Mouse (Mus musculus): ENCODE results near the gene Pkp1. TPM values are rescaled to one million over a fixed set of nuclear protein-coding genes. Genes with fewer than 3 reads are reported as not detected.
A peak's percentile ranks its signal among the peaks of the same experiment; 100 is the strongest.

The Pkp1 gene
- polyA plus RNA-seq, 1 experiment: not detected

DNA sequence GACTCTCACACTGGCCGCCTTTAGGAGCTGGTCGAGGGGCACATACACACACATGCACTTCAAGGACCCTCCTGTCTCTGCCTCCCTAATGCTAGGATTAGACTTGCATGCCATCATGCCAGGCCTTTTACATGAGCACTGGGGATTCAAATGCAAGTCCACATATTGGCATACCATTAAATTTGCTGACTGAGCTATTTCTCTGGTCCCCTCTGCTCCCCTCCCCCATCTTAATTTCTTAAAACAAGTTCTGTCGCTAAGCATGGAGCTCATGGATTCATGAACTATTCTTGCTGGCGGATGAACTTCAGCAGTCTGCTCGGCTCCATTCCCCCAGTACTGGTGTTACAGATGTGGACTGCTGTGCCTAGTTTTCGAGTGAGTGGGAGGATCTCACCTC is 26.2 kb downstream of the Pkp1 start:
- no peak for TF ChIP-seq POLR2A (IDR thresholded peaks at IDR 0.05; ENCODE audit: insufficient read depth, low read depth, low read length)
- TF ChIP-seq CTCF (IDR thresholded peaks at IDR 0.05; ENCODE audit: insufficient read depth, low read depth, low read length): no peak
- H3K4me1 ChIP-seq (ENCODE audit: control insufficient read depth, insufficient read depth, low read length): peaks cover 14% of the 10 kb centered on the region
- WGBS: 84% methylated on average over 6 of the region's 6 CpGs
- no peak overlapping the region for H3K27ac ChIP-seq (ENCODE audit: insufficient read depth, low read depth, low read length)
- no peak overlapping the region for H3K4me3 ChIP-seq (ENCODE audit: insufficient read depth, low read depth, low read length)

- no peak overlapping the region for H3K4me3 ChIP-seq (ENCODE audit: insufficient read depth, low read depth, low read length)
- WGBS: 74% methylated on average over 6 of the region's 6 CpGs
- H3K27ac ChIP-seq (ENCODE audit: insufficient read depth, low read depth, low read length): no peak overlapping the region
- no peak for TF ChIP-seq CTCF (IDR thresholded peaks at IDR 0.05; ENCODE audit: insufficient read depth, low read depth, low read length)
- no peak for TF ChIP-seq POLR2A (IDR thresholded peaks at IDR 0.05; ENCODE audit: insufficient read depth, low read depth, low read length)
- peaks cover 14% of the 10 kb centered on the region for H3K4me1 ChIP-seq (ENCODE audit: control insufficient read depth, insufficient read depth, low read length)
Measured at GRCm38 (mm10) chr1:135892233-135892632, 26.8 kb downstream of the Pkp1 start.

DNA sequence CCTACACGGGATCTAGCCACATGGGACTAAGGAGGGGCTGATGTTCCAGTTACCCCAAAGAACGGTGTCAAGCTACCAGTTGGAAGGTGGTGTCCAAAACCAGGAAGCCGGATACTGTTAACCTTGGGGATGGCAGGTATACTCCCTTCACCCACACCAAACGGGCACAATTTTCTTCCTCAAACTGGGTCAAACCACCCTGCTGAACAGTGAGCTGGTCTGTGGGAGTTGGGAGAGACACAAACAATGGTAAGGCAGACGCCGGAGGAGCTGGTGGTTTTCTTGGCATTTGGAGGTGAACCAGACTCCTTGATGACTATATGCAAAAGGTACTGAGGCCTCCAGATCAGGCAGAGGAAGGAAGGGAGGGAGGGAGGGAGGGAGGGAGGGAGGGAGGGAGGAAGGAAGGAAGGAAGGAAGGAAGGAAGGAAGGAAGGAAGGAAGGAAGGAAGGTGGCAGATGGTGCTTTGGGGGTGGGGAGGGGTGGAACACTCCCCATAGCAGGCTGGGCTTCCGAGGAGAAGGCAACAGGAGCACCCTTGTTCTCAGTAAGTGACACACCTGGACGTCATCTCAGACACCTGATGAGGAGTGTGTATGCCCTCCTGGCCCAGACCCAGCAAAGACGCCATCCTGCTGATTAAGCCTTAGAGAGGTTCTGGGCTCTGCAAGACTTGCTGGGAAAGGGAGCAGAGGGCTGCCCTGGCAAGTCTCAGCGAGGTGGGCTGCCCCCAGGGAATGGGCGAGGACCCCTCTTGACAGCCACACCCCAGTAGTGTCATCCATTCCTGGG is 27.4 kb downstream of the Pkp1 start:
- no peak overlapping the region for H3K27ac ChIP-seq (ENCODE audit: insufficient read depth, low read depth, low read length)
- 70% methylated on average over 11 of the region's 11 CpGs for WGBS
- TF ChIP-seq POLR2A (IDR thresholded peaks at IDR 0.05; ENCODE audit: insufficient read depth, low read depth, low read length) (no peak), CTCF (IDR thresholded peaks at IDR 0.05; ENCODE audit: insufficient read depth, low read depth, low read length) (no peak)
- H3K4me1 ChIP-seq (ENCODE audit: control insufficient read depth, insufficient read depth, low read length): peaks cover 14% of the 10 kb centered on the region
- no peak overlapping the region for H3K4me3 ChIP-seq (ENCODE audit: insufficient read depth, low read depth, low read length)

DNA sequence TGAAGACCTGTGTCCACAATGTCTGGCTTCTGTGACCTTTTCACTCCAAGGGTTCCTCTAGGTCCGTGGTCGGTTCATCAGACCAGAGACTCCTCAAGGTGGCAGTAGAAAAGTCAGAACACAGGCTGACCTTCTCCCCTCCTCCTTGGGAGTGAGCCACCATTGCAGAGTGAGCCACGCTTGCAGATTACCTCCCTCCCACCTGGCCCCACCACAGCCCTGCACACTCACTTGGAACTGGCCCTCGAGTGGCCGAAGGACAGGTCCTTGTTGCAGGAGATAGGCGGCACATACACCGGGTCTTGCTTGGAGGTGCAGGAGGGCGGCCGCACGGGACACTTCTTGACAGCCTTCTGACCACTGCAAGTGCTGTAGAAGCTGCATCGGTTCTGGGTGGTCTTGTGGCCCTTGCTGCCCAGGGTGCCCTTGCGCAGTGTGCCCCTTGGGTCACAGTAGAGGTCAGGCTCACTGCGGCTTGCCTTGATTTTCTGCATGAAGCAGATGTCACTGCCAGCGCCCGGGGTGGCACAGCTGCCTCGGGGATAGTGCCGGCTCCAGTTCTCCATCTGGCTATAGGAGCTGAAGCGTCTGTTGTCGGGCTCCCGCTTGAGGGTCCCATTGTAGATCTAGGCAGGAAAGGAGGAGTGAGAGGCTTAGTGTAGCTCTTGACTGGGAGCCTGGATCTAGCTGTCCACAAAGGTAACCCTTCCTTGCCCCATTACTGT is 29.4 kb downstream of the Pkp1 start:
- Histone ChIP-seq H3K27ac (ENCODE audit: insufficient read depth, low read depth, low read length) (no peak overlapping the region), H3K4me3 (ENCODE audit: insufficient read depth, low read depth, low read length) (no peak overlapping the region), H3K4me1 (ENCODE audit: control insufficient read depth, insufficient read depth, low read length) (peaks cover 9% of the 10 kb centered on the region; the same call in 1 of the 2 replicates)
- WGBS: 85% methylated on average over 20 of the region's 20 CpGs
- TF ChIP-seq POLR2A (IDR thresholded peaks at IDR 0.05; ENCODE audit: insufficient read depth, low read depth, low read length) (no peak), CTCF (IDR thresholded peaks at IDR 0.05; ENCODE audit: insufficient read depth, low read depth, low read length) (no peak)

GRCm38 (mm10) chr1:135882385-135883109 is 36.5 kb downstream of the Pkp1 start:
- no peak for TF ChIP-seq POLR2A (IDR thresholded peaks at IDR 0.05; ENCODE audit: insufficient read depth, low read depth, low read length)
- TF ChIP-seq CTCF (IDR thresholded peaks at IDR 0.05; ENCODE audit: insufficient read depth, low read depth, low read length): peak; percentile 35; the same call in 1 of the 2 replicates
- Histone ChIP-seq H3K27ac (ENCODE audit: insufficient read depth, low read depth, low read length) (no peak overlapping the region), H3K4me3 (ENCODE audit: insufficient read depth, low read depth, low read length) (no peak overlapping the region), H3K4me1 (ENCODE audit: control insufficient read depth, insufficient read depth, low read length) (no peaks in the 10 kb centered on the region)
- 80% methylated on average over 10 of the region's 10 CpGs for WGBS

GRCm38 (mm10) chr1:135877248-135877647 is 41.8 kb downstream of the Pkp1 start:
- WGBS: 84% methylated on average over 2 of the region's 2 CpGs
- H3K4me3 ChIP-seq (ENCODE audit: insufficient read depth, low read depth, low read length): no peak overlapping the region
- TF ChIP-seq POLR2A (IDR thresholded peaks at IDR 0.05; ENCODE audit: insufficient read depth, low read depth, low read length): no peak
- TF ChIP-seq CTCF (IDR thresholded peaks at IDR 0.05; ENCODE audit: insufficient read depth, low read depth, low read length): no peak
- H3K27ac ChIP-seq (ENCODE audit: insufficient read depth, low read depth, low read length): no peak overlapping the region
- H3K4me1 ChIP-seq (ENCODE audit: control insufficient read depth, insufficient read depth, low read length): no peaks in the 10 kb centered on the region

- 89% methylated on average over 4 of the region's 4 CpGs for WGBS
- Histone ChIP-seq H3K4me3 (ENCODE audit: insufficient read depth, low read depth, low read length) (no peak overlapping the region), H3K4me1 (ENCODE audit: control insufficient read depth, insufficient read depth, low read length) (no peaks in the 10 kb centered on the region), H3K27ac (ENCODE audit: insufficient read depth, low read depth, low read length) (no peak overlapping the region)
- TF ChIP-seq POLR2A (IDR thresholded peaks at IDR 0.05; ENCODE audit: insufficient read depth, low read depth, low read length) (no peak), CTCF (IDR thresholded peaks at IDR 0.05; ENCODE audit: insufficient read depth, low read depth, low read length) (no peak)
Measured at GRCm38 (mm10) chr1:135872991-135873390, 46.0 kb downstream of the Pkp1 start.

GRCm38 (mm10) chr1:135868570-135868969 is 50.4 kb downstream of the Pkp1 start:
- WGBS: 93% methylated on average over 6 of the region's 6 CpGs
- no peak overlapping the region for H3K27ac ChIP-seq (ENCODE audit: insufficient read depth, low read depth, low read length)
- no peaks in the 10 kb centered on the region for H3K4me1 ChIP-seq (ENCODE audit: control insufficient read depth, insufficient read depth, low read length)
- TF ChIP-seq POLR2A (IDR thresholded peaks at IDR 0.05; ENCODE audit: insufficient read depth, low read depth, low read length) (no peak), CTCF (IDR thresholded peaks at IDR 0.05; ENCODE audit: insufficient read depth, low read depth, low read length) (no peak)
- H3K4me3 ChIP-seq (ENCODE audit: insufficient read depth, low read depth, low read length): no peak overlapping the region
